Mouse (Mus musculus) left cerebral cortex, postnatal 14 days (tissue): Measurements from ENCODE around the gene Rnf220. TPM values are rescaled to one million over a fixed set of nuclear protein-coding genes. Genes with fewer than 3 reads are reported as not detected.

Experiments
- total RNA-seq, 2 experiments: library from RNA; stranded (reverse); gene quantifications; 2 replicates each; pipeline ENCODE4 v1.2.3; 2021

The Rnf220 gene
- total RNA-seq, 2 experiments from 2014 or later = 138 to 151 TPM

Other genes starting within 250 kb of the Rnf220 start
- 1 to 10 TPM; 2.3 to 3.6 TPM for gene Tmem53, start 245.1 kb downstream of the Rnf220 start, total RNA-seq
- under 1 TPM; 0.24 to 0.59 TPM for gene Armh1, start 244.9 kb downstream of the Rnf220 start, total RNA-seq
- 100 to 1,000 TPM; 229 to 246 TPM for gene Eri3, start 53.3 kb upstream of the Rnf220 start, total RNA-seq
- gene Dmap1, start 185.2 kb upstream of the Rnf220 start, total RNA-seq = 10 to 100 TPM; 35.9 to 36.0 TPM
- gene Gm12845, start 227.4 kb upstream of the Rnf220 start, total RNA-seq = not detected